Mouse (Mus musculus) lung, adult 2 months (tissue): ENCODE results near the gene Hist3h2a.

Experiments used
- CTCF ChIP-seq: fragments of 200-500 bp; IDR thresholded peaks from 2 replicates; pipeline ENCODE4 v1.5.1; 2011; ENCODE audit warnings: mild to moderate bottlenecking, low read length, control low read depth; ENCODE audit not compliant: insufficient read depth
- POLR2A ChIP-seq: fragments of 200-500 bp; IDR thresholded peaks from 2 replicates; pipeline ENCODE4 v1.6.1; 2011; ENCODE audit warnings: low read depth, mild to moderate bottlenecking, control low read depth, low read length, borderline replicate concordance; ENCODE audit errors: extremely low read depth

DNA sequence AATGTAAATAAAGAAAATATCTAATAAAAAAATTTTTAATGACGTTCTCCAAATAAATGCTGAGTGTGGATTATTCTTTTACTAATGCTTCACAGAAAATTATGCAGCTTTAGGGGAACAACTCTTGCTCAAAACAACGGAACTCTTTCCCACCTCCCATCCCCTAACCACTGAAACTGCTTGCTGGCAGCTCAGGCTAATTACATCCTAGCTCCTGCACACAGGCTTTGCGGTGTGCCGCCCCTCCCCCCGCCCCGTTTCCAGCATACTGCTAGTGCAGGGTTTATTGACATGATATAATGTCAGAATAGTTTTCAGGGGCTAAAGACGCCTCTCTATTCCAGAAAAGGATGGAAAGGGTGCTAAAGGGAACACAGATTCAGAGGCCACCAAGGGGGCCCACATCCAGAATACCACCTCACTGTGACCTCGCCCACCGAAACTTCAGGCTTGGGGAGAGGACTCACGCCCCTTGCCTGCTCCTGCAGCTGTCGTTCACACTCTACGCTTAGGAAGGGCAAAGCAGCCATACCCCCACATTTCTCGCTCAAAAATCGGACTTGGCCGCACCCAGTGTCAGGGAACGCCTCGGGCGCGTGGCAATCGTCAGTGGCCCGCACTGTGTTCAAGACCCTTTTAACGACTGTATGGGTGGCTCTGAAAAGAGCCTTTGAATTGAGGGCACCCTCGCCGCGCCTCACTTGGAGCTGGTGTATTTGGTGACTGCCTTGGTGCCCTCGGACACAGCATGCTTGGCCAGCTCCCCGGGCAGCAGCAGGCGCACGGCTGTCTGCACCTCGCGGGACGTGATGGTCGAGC is 925 bp upstream of the Hist3h2a start:
- TF ChIP-seq POLR2A (0 out of 2 replicates have a peak, but pooled peaks have one; percentile 14), CTCF (no peak)
